Mouse (Mus musculus) heart, adult 2 months (tissue): ENCODE data around the gene Pcgf2. TPM values are rescaled to one million over a fixed set of nuclear protein-coding genes. Genes with fewer than 3 reads are reported as not detected.
A peak's percentile ranks its signal among the peaks of the same experiment; 100 is the strongest.

Source experiments
- DNase-seq, 2 experiments: peaks; one replicate each; pipeline ENCODE4 v3.0.0; 2021
- H3K27ac ChIP-seq: fragments of 200-600 bp; 2 replicates; pipeline ENCODE4 v1.8.1; 2022
- H3K27me3 ChIP-seq: fragments of 200-500 bp; 2 replicates; pipeline ENCODE4 v1.6.1; 2012; ENCODE audit warnings: mild to moderate bottlenecking, low read length, inconsistent platforms, mixed read lengths; ENCODE audit not compliant: control insufficient read depth, insufficient read depth
- H3K36me3 ChIP-seq: fragments of 200-500 bp; 2 replicates; pipeline ENCODE4 v1.6.1; 2012; ENCODE audit warnings: low read length, inconsistent platforms; ENCODE audit not compliant: control insufficient read depth, insufficient read depth
- H3K4me1 ChIP-seq: fragments of 200-500 bp; 2 replicates; pipeline ENCODE4 v1.6.1; 2011; ENCODE audit warnings: low read length; ENCODE audit not compliant: control insufficient read depth, insufficient read depth
- H3K4me3 ChIP-seq: fragments of 200-600 bp; 2 replicates; pipeline ENCODE4 v1.8.1; 2022
- H3K79me2 ChIP-seq: fragments of 200-500 bp; replicated peaks from 2 replicates; pipeline ENCODE4 v1.6.1; 2012; ENCODE audit warnings: mild to moderate bottlenecking, inconsistent platforms, low read length, moderate library complexity, mixed read lengths; ENCODE audit not compliant: control insufficient read depth, insufficient read depth
- H3K9ac ChIP-seq: fragments of 200-500 bp; 2 replicates; pipeline ENCODE4 v1.6.1; 2012; ENCODE audit warnings: low read depth, mild to moderate bottlenecking, control low read depth, inconsistent platforms, low read length, mixed read lengths
- CTCF ChIP-seq: fragments of 200-600 bp; IDR thresholded peaks from 2 replicates; pipeline ENCODE4 v1.8.1; 2022; ENCODE audit warnings: antibody characterized with exemption, mild to moderate bottlenecking, moderate library complexity
- EP300 ChIP-seq: fragments of 200-500 bp; IDR thresholded peaks from 2 replicates; pipeline ENCODE4 v1.6.1; 2011; ENCODE audit warnings: low read depth, low read length, control low read depth; ENCODE audit not compliant: insufficient read depth
- POLR2A ChIP-seq: fragments of 200-500 bp; IDR thresholded peaks from 2 replicates; pipeline ENCODE4 v1.6.1; 2011; ENCODE audit warnings: mild to moderate bottlenecking, low read depth, low read length, control low read depth; ENCODE audit not compliant: insufficient read depth
- WGBS: fragments of 180-500 bp; shearing (Covaris S2); methylation state at CpG from one replicate; pipeline ENCODE4 v1.1.7; 2018; 5-methylcytosine and 5-hydroxymethylcytosine counted together
- intact Hi-C: fragments of 180-260 bp; cut with DNase I; formaldehyde crosslinking; loops from one replicate; pipeline ENCODE4 v1.15.1; 2025
- polyA plus RNA-seq: library from polyadenylated mRNA; depleted of rRNA; stranded (reverse); fragments of >200 nt; gene quantifications from 2 replicates; pipeline ENCODE4 v1.2.3, GENCODE M21; 2012
- total RNA-seq, 2 experiments: library from RNA; stranded (reverse); gene quantifications; 2 replicates each; pipeline ENCODE4 v1.2.3; 2021

Gene Pcgf2
- total and polyA plus RNA-seq, 3 experiments = 4.1 to 17.8 (median 5.6) TPM

DNA sequence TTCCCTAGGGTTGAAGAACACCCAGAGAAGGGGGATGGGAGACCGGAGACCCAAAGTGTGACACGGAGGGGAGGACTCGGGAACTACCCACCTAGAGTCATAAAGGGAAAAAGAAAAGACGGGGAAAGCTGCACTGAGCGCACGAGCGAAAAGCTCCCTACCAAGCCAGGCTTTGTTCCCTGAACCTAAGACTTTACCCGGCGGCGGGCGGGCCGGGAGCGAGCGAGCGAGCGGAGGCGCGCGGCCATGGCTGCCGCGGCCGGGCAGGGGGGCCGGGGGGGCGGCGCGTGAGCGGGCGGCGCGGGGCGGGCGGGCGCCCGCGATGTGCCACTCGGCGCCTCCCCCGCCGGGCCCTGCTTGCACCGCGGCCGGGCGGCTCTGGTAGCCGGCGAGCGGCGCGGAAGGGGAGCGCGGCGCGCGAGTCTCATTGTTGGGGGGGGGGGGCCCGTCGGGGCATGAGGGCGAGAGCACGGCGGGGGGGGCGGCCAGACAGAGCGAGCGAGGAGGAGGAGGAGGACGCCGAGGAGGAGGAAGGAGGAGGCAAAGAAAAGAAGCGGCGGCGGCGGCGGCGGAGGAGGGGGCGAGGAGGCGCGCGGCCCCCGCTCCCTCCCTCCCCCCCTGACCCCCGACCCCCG is 37.3 kb downstream of the Pcgf2 start, which contains the start of gene Mllt6:
Gene Mllt6 (plus strand): TSS at position 522 of the 635 bp plus-strand sequence.
- H3K27ac ChIP-seq = peak within 1 kb of the TSS; percentile 92
- TF ChIP-seq EP300 (no peak), POLR2A (no peak), CTCF (no peak)
- H3K27me3 ChIP-seq = no peaks in the 10 kb centered on the region
- peak within 1 kb of the TSS; percentile 74 for H3K4me3 ChIP-seq
- DNase-seq = peak; percentile 86
- under 1% methylated on average over 34 of the region's 76 CpGs for WGBS
- peaks cover 10% of the 10 kb centered on the region for H3K4me1 ChIP-seq
- peak within 1 kb of the TSS; percentile 89 for H3K9ac ChIP-seq
- H3K79me2 ChIP-seq = no peaks in the 10 kb centered on the region; the same call in 1 of the 2 replicates
- intact Hi-C loops = no loop called here
- no peaks in the 10 kb centered on the region for H3K36me3 ChIP-seq

DNA sequence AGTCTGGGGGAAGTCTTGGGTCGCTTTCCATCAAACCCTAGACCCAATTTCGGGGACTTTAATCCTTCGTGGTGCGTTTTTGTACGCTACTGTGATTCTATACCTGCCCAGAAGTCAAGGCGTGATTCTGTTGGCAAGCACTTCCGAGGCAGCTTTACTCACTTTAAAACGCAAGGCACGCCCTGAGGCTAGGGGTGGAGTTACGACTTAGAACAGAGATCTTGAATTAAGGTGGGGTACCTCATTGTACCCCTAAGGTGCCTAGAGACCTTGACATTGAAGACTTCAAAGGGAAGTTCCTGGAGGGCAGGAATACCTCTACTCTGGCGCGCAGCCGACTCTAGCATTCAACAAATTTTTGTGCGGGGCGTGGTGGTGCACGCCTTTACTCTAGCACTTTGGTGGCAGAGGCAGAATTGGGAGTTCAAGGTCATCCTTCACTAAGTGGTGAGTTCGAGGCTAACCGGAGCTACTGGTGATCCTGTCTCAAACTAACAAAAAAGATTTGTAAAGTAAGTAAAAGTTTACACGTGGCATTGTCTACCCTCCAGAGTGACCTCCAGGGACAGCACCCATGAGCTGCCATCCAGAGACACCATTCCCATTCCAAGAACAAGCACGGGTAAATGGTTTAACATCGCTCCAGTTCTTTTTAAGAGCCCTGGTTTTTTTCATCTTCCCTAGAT is 37.9 kb downstream of the Pcgf2 start:
- H3K4me1 ChIP-seq = peaks cover 10% of the 10 kb centered on the region
- WGBS = 3% methylated on average over 21 of the region's 21 CpGs
- intact Hi-C loops = no loop called here
- H3K27me3 ChIP-seq = no peaks in the 10 kb centered on the region
- peak overlapping the region; percentile 74 for H3K4me3 ChIP-seq
- DNase-seq = peak; percentile 59 to 65
- H3K9ac ChIP-seq = peak overlapping the region; percentile 62
- H3K27ac ChIP-seq = peak overlapping the region; percentile 87
- TF ChIP-seq CTCF (no peak), EP300 (no peak), POLR2A (no peak)
- no peaks in the 10 kb centered on the region for H3K36me3 ChIP-seq
- no peaks in the 10 kb centered on the region; the same call in 1 of the 2 replicates for H3K79me2 ChIP-seq

DNA sequence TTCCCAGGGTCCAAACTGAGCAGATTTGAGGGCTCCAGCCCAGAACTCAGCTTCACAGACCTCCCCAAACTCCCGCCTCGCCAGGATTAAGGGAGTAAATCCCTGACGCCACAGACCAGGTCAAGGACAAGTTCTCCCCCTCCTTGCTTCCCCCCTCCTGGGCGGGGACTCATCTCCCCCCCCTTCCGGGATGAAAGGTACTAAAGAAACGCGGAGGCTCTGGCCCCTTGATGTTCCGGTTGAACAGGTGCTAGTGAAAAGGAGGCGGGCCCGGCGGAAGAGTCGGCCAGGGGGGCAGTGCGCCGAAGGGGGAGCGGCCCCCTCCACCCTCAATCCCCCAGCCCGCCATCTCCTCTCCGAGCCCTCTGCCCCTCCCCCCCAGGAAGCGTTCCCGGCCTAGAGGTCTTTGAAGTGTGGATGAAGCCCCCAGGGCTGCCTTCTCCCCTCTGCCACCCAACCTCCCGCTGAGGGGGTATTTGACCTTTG is 38.6 kb downstream of the Pcgf2 start:
- Histone ChIP-seq H3K79me2 (no peaks in the 10 kb centered on the region; the same call in 1 of the 2 replicates), H3K27me3 (no peaks in the 10 kb centered on the region), H3K36me3 (no peaks in the 10 kb centered on the region), H3K4me3 (peak overlapping the region; percentile 74), H3K27ac (peak overlapping the region; percentile 87), H3K4me1 (peaks cover 12% of the 10 kb centered on the region), H3K9ac (peak overlapping the region; percentile 62)
- intact Hi-C loops = loop anchor here (2.0 kb wide), 1 partner anchor 37 kb away; no protein-coding TSS in a partner anchor
- DNase-seq = peak; percentile 79 to 85
- peak; percentile 64; the same call in 1 of the 2 replicates for TF ChIP-seq POLR2A
- no peak for TF ChIP-seq EP300
- 2% methylated on average over 20 of the region's 20 CpGs for WGBS

DNA sequence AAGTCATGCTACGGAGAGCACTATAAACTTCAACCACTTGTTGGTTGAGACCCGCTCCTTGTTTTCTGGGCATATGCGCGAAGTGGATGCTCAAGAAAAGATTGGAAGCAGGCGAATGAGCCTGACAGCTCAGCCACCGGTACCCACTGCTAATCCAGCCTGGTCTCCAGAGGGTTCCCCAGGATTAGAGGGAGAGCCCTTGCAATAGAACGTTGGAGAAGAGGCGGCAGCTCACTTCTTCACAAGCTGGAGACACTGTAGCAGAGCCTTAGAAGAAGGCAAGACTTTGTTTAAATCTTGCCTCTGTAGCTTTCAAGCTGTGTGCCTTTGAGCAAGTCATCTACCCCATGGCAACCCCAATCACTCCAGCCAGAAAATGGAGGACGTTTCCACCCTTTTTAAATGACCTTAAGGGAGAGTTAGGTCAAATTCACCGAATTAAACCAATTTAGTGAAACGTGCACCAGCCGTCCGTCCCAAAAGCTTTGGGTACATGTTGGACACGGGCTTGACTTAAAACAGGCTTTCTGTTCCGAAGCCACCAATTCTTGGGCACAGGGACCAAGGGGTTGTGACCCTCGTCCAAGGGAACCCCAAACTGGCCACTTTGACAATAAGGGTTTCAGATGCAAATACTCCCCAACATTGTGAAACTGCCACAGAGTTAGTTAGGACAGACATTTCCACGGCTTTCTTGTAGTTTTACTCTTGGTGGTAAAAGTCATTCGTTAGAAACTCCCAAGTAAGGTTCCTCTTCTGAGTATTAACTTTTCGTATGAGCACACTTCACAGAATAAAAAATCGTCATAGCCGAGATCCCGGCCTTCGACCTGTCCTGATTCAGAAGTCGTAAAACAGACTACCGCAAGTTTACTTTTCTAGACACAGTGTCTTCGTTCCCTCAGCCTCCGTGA is 39.3 kb downstream of the Pcgf2 start:
- peak in 1 of 2 experiments; percentile 51 for DNase-seq
- Histone ChIP-seq H3K79me2 (no peaks in the 10 kb centered on the region; the same call in 1 of the 2 replicates), H3K4me1 (peaks cover 12% of the 10 kb centered on the region), H3K27me3 (no peaks in the 10 kb centered on the region), H3K9ac (peak overlapping the region; percentile 62), H3K27ac (peak overlapping the region; percentile 87), H3K36me3 (no peaks in the 10 kb centered on the region), H3K4me3 (peak overlapping the region; percentile 74)
- WGBS = 13% methylated on average over 27 of the region's 27 CpGs
- no peak for TF ChIP-seq POLR2A
- TF ChIP-seq EP300 = no peak
- intact Hi-C loops = loop anchor here (2.0 kb wide), 1 partner anchor 38 kb away; no protein-coding TSS in a partner anchor

DNA sequence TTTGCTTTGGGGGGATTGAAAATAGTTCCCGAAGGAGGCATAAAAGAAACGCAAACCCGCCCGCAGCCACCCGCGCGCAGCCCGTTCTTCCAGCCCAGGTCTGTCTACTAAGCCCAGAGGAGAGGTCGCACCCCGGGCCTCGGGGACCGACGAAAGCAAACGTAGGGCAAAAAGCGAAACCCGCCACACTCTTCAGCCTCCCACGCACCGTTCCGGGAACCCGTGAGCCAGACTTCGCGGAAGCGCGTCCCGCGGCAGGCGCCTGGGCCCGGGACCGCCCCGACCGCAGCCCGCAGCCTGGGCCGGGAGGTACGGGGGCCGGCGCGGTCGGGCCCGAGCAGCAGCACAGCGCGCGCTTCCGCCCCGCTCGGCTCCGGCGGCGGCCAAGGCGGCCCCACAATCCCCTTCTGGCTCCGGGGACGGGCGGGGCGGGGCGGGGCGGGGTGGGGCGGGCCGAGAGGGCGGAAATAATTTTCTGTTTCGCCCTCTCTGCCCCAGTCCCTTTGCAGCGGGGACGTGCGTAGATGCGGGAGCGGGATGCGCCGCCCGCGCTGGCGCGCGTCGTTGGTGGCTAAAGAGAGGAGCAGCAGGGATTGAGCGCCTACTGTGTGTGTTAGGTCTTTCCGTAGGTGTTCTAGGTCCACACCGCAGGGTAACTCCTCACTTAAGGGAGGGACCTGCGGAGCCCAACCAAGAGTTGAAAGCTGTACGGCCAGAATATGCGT is 40.1 kb downstream of the Pcgf2 start:
- Histone ChIP-seq H3K9ac (peak overlapping the region; percentile 98), H3K27ac (peak overlapping the region; percentile 95), H3K36me3 (no peaks in the 10 kb centered on the region), H3K4me1 (peaks cover 12% of the 10 kb centered on the region), H3K79me2 (no peaks in the 10 kb centered on the region; the same call in 1 of the 2 replicates), H3K27me3 (no peaks in the 10 kb centered on the region), H3K4me3 (peak overlapping the region; percentile 74)
- no peak for TF ChIP-seq CTCF
- peak; percentile 90 for TF ChIP-seq POLR2A
- 0 out of 2 replicates have a peak, but pooled peaks have one; percentile 30 for TF ChIP-seq EP300
- peak; percentile 89 to 92 for DNase-seq
- intact Hi-C loops = loop anchor here (2.0 kb wide), 1 partner anchor 39 kb away; no protein-coding TSS in a partner anchor
- WGBS = under 1% methylated on average over 78 of the region's 78 CpGs
